Mouse (Mus musculus) megakaryocyte, adult 5-6 weeks (primary cell): Measurements from ENCODE around the gene Rsc1a1. TPM values are rescaled to one million over a fixed set of nuclear protein-coding genes. Genes with fewer than 3 reads are reported as not detected.

Source experiments
- ATAC-seq: 2 replicates; pipeline ENCODE4 v1.8.0; 2016; ENCODE audit warnings: mild to moderate bottlenecking, inconsistent platforms; ENCODE audit not compliant: poor library complexity, severe bottlenecking
- total RNA-seq, 2 experiments: library from RNA; stranded (forward) in 1 of 2; stranded (reverse) in 1 of 2; fragments of 153-499, 151-499 nt in 1 of 2; fragments of 221-1000, 200-1000 nt in 1 of 2; gene quantifications; 2 replicates each; pipeline versions ENCODE4 v1.2.3 to v1.2.4; 2015 to 2017

The Rsc1a1 gene
- total RNA-seq (2015), result 26.8 and 33.7 TPM in 2 replicates
- 9.5 and 16.2 TPM in 2 replicates for total RNA-seq (2017)

- no peak for ATAC-seq
Measured at GRCm38 (mm10) chr4:141685499-141685898, at the start of gene Rsc1a1. TSS of gene Rsc1a1 (minus strand) at chr4:141685599.

DNA sequence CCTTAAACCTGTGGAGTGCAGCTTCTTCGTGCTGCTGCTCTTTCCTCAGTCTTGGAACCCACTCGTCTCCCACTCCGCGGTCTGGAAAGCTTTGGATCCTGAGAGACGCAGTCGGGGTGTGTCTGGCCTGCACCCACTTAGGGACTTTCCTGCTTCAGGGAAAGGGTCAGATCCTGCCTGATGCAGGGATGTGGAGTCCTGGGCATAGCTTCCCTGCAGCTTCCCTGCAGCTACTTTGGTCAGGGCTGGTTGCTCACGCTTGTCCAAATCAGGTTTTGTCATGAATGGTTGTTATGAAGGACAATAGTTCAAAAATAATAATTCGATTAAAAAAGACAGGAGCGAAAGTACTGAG is 49.8 kb upstream of the Rsc1a1 start:
- ATAC-seq, result no peak

DNA sequence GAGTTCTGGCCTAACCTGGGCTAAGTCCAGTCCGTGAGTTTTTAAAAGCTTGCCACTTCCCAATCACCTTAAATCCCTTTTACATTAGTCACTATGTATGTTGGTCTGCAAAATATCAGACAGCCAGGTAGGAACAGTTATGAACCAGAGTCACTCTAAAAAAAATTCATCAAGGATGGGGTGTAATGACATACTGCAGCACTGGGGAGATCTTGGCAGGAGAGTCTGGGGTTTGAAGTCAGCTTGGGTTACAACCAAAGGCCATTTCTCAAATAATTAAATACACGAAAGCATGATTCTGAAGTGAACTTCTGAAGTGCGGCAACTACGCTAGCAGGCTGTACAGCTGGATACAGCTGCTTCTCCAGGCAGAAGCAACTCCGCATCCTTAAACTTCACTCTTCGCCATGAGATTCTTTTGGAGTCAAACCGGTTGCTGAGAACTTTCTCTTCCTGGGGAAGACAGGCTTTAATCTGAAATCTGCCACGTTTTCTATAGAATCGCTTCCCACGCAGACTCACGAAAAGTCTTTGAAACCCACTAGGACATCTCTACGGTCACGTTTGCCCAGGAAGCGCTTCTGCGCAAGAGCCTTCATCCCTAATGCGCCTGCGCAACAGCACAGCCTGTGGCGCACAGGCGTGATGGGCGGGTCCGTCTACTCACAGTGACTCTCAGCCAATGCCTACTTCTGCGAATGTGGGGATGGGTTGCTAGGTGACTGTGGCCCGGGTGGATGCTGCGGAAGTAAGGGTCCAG is 49.2 kb upstream of the Rsc1a1 start:
- peak; percentile 96 for ATAC-seq

GRCm38 (mm10) chr4:141731766-141732165 is 46.4 kb upstream of the Rsc1a1 start:
- 0 out of 2 replicates have a peak, but pooled peaks have one; percentile 26 for ATAC-seq

GRCm38 (mm10) chr4:141730401-141730800 is 45.0 kb upstream of the Rsc1a1 start:
- ATAC-seq, result no peak

GRCm38 (mm10) chr4:141729266-141729665 is 43.9 kb upstream of the Rsc1a1 start:
- no peak for ATAC-seq

- no peak for ATAC-seq
Measured at GRCm38 (mm10) chr4:141725738-141726137, 40.3 kb upstream of the Rsc1a1 start.

GRCm38 (mm10) chr4:141725277-141725676 is 39.9 kb upstream of the Rsc1a1 start:
- ATAC-seq, result no peak

- ATAC-seq, result peak; percentile 28; the same call in 1 of the 2 replicates
Measured at GRCm38 (mm10) chr4:141724594-141724993, 39.2 kb upstream of the Rsc1a1 start.

- ATAC-seq, result no peak
Measured at GRCm38 (mm10) chr4:141723673-141724068, 38.3 kb upstream of the Rsc1a1 start.

GRCm38 (mm10) chr4:141722731-141723672 is 37.6 kb upstream of the Rsc1a1 start, which contains the start of gene Ddi2:
TSS of gene Ddi2 (minus strand) at chr4:141723419.
- ATAC-seq, result peak; percentile 91

DNA sequence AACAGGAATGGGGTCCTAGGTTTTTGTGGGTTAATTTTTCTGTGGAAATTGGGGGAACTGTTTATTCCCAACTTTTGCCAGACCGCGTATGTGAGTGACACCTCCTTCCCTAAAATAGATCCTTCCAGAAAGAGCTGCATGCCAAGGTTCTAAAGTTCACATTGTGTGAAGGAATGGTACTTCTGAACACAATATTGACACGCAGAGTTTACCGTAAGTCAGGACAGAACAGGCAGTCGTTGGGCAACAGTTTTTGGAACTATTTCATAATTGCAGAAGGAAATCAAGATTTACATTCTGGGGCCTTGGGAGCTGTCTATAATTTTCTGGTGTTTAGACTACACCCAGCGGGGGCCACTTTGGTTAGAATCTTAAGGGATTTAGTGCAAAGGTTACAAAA is 36.6 kb upstream of the Rsc1a1 start:
- no peak for ATAC-seq

- no peak for ATAC-seq
Measured at GRCm38 (mm10) chr4:141720761-141721523, 35.5 kb upstream of the Rsc1a1 start.

DNA sequence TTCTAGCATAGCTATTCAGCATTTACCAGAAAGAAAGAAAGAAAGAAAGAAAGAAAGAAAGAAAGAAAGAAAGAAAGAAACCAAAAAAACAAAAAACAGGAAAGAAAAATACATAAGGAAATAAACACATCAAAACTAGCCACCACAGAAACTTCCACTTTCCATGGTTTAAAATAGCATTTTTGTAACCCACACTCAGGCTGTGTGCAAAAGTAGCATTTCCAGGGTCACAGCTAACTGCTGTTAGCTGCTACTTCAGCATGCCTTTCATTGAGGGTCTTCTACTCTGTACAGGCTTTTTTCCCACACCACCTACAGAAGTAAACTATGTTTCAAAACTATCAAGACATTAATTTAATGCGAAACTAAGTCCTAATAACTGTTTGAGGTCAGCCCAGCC is 33.9 kb upstream of the Rsc1a1 start:
- no peak for ATAC-seq

GRCm38 (mm10) chr4:141717633-141718032 is 32.2 kb upstream of the Rsc1a1 start:
- ATAC-seq, result no peak

DNA sequence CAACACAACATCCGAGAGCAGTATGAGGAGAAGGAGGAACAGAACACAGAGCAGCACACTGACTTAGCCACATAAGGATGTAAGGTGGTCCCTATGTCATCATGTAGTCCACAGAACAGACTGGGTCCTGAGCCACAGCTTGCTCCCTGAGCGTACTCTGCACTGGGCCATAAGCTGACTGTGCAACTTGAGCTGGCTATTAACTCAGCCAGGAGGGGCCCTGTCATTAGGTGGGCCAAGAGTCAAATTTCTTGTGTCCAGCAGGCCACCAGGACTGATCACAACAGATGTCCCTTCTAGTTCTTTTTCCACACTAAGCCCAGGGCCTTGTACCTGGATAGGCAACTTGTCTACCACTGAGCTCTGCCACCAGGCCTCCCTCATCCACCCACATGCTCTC is 29.6 kb upstream of the Rsc1a1 start:
- no peak for ATAC-seq

DNA sequence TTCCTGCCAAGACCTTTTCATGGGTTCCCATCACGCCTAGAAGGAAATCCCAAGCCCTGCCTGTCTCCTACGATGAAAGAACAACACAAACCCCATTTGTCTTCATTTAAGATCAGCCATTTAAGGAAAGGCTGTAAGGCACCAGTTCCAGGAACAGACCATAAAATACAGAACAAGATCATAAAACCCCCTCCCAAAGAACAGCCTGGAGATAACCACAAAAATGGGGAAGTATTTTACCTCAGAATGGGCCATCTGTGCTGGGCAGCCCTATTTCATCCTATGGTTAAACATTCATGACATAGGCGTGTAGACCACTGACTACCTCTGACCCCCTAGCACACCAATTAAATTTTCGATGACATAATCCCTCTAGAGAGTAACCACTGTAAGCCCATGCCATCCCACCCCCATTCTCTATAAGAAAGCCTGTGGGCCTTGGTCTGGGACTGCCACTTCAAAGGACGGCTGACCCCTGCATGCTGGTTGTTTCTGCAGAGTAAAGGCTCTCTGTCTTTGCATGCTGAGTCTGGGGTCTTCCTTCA is 28.3 kb upstream of the Rsc1a1 start:
- peak; percentile 61 for ATAC-seq

GRCm38 (mm10) chr4:141711250-141711649 is 25.9 kb upstream of the Rsc1a1 start:
- ATAC-seq, result no peak

DNA sequence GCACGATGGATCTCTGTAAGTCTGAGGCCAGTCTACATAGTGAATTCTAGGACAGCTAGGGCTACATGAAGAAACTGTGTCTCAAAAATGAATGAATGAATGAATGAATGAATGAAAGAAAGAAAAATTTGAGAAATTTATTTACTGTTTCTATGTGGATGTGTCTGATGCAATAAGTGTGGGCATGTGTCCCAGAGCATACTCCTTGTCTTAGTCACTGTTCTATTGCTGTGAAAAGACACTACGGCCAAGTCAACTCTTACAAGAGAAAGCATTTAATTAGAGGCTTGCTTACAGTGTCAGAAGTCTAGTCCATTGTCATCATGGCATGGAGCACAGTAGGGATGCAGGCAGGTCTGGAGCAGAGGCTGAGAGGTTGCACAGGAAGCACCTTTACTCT is 23.6 kb upstream of the Rsc1a1 start:
- ATAC-seq, result no peak

DNA sequence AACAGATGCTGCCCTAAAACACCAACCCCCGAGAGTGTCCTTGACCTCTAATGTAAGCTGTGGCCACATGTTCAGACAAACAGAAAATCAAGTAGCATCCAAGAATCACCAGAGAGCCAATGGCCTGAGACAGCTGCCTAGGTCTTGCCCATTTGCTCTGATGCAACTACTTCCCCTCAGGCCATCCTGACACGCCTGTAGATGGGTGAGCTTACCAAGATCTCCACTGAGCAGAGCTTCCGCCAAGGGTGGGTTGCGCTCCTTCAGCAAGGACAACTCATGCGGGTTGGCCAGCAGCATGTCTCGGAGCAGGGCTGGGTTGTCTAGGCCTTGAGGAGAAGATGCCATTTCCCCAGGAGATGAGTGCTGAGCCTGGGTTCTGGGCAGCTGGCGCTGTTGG is 22.6 kb upstream of the Rsc1a1 start:
- ATAC-seq, result peak; percentile 80

DNA sequence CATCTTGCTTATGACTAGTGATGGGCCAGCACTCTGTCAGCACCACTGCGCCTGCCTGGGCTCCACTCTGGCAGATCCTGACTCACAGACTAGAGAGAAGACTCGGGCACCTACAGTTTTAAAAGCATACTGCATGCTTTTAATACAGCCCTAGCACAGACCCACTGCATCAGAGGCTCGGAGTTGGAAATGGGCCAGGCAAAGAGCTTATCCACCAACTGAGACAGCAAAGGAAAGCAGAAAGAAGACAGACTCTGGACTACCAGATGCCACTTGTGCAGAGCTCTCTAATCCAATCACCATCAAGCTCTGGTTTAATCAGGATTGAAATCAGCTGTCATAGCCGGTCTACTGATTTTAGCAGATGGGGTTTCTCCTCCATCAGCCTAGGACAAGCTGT is 19.9 kb upstream of the Rsc1a1 start:
- no peak for ATAC-seq
